Mouse (Mus musculus): ENCODE measurements at regions not wholly inside any gene's neighbourhood (a gene's known extent, or its start where the extent isn't known, plus 50 kb on each side); places are given as distances from the start of the nearest gene placed in this dataset.

DNA sequence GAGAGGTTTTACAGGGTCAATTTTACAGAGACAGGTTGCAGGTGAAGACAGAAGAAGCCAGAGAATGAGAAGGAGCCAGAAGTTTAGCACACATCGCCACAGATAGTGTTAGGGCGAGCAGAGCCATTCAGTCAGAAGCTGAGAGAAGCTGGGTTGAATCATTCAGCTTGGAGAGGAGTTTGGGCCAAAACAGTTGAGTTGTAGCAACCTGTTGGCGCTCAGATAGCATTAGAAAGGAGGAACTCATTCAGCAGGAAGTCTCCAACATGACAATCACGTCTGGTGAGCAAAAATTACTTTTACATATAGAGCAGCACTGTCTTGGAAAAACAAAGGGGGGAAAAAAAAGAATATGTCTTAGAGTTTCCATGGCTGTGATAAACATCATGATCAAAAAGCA lies 53.2 kb downstream of the Fam43a start:
- no peak for DNase-seq (ENCODE audit: low spot score in 2 of 2)

DNA sequence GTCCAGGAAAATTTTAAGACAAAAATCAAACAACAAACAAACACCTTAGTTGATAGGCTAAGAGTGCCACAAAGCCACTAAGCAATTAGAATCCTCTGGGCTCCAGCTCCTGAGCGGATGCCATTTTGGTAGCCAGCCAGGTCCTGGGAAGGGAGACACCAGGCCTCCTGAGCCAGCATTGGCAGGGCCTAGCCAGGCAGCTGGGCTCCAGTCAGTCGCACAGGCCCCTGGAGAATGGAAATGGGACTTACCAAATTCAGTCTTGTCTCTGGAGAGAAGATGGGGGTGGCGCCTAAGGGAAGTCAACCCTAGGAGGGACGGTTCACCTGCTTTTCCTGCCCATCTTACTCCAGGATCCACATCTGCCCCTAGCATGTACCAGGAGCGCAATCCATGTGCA lies 54.3 kb downstream of the Fam43a start:
- DNase-seq (ENCODE audit: low spot score in 2 of 2) = peak; percentile 30 to 67

DNA sequence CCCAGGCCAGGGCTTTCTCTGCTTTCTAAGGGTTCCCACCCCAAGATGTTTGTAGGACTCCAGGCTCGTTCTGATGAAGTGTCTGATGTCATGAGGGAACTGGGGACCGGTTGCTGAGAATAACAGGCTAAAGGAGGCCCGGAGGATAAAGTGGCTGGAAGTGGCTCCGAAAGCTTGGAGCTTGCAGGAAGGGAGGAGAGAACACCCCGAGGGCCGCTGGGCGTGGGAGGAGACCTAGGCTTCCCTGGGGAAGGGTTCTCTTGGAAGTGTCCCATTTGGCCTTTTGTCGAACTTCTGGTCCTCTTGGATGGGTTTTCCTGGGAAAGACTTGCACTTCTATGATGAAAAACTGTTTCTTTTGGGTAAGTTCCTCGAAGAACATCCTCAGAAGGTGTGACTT lies 54.7 kb downstream of the Fam43a start:
- DNase-seq (ENCODE audit: low spot score in 2 of 2) = no peak

DNA sequence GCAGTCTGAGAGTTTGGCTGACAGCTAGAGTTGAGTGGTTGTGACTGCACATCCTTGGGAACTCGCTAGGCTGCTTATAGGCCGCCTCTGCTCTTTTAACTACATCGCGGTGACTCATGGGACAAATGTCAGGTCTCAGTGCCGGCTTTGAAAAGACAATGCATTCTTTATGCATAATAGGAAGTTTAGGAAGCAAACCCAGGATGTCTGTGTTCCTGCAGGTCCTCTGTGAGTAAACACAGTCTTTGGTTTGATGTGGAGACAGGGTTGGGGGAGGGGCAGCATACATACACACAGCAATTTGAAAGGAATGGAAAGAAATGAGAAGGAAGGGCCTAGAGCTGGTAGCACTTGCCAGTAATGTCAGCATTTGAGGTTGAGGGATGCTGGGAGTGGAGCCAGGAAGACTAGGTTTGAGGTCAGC lies 56.3 kb downstream of the Fam43a start:
- no peak for DNase-seq (ENCODE audit: low spot score in 2 of 2)

DNA sequence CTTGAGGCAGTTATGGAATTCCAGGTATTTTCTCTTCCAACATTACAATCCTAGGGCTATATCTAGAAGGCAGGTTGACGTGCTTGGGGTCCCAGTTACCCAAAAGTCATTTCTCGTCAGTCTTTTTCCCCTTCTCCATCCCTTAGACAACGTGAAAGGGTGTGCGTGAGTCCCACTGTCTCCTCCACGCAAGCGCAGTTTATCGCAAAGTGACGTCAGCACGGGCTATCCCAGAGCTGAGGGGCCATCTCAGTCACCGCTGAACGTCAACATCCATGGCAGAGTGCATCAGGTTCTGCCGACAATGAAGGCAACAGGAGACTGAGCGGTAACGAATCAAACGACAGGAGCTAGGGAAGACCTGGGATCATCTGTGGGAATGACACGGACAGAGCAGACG lies 57.4 kb downstream of the Fam43a start:
- no peak for DNase-seq (ENCODE audit: low spot score in 2 of 2)

DNA sequence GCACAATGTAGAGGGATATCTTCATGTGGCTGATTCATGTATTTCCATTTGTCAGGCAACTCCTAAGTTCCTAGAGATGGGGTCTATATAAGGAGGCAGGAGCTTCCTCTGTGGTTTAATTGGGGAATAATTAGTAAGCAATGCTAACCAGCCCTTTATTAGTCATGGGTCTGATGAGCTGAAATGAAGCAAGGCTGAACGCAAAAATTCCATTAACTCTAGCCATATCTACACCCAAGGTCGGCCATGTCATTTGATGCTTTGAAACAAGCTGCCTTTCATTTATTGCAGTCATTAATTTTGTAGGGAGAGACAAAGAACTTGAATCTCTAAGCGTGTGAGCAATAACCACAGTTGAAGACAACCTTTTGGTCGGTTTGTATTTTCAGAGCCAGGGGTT lies 59.4 kb downstream of the Fam43a start:
- no peak for DNase-seq (ENCODE audit: low spot score in 2 of 2)

DNA sequence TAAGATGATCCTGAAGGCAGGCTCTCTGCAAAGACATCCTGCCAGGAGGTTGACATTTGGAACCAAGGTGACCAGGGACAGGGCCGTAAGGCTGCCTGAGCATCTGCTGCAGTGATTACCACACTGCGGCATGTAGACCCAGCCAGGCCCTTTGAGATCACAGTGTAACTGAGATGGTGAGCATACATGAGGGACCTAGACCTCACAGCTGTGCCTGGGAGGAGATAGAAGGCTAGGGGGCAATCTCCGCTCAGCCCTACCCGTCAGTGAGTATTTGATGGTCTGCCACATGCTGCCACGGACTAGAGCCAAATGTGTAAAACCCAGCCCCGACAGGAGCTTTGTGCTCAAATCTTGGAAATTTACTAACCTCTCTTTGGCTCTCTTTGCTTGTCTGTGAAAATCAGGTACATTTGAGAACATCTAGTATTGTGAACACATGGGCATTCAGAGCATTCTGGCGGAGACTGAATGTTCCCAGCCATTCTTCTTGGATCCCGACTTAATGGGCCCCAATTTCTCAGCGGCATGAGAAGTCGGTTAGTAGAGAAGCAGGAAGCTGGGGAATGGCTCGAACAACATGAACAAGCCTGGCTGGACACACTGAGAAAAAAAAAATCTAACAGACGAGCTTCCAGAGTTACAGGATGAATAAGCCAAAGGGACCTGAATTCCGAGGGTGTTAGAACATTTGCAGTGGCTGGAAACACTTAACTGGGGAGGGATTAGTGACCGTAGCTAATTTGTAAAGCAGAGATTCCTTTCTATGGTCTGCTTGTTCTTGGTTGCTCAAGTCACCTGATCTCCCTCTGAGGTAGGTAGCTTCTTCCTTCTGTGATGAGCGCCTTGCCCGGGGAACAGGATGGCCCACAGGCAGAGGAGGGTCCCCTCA lies 61.8 kb downstream of the Fam43a start:
- peak in 1 of 2 experiments; percentile 67 for DNase-seq (ENCODE audit: low spot score in 2 of 2)

DNA sequence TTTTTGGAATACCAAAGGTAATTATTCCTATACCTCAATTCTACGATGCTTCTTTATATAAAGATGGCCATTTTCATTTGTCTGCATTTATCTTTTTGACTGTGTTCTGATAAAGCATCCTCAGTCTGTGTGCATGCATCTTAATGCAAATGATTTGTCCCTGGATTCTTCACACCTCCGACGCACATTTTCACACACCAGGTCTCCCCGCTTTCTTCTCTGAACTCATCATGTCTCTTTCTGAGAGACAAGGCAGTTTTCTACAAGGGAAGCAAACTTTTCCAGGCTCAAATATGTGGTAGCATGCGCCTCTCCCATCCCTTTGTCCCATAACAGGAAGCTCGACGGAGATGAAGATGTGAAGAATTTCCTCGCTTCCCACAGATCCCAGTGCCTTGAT lies 63.5 kb downstream of the Fam43a start:
- no peak for DNase-seq (ENCODE audit: low spot score in 2 of 2)

DNA sequence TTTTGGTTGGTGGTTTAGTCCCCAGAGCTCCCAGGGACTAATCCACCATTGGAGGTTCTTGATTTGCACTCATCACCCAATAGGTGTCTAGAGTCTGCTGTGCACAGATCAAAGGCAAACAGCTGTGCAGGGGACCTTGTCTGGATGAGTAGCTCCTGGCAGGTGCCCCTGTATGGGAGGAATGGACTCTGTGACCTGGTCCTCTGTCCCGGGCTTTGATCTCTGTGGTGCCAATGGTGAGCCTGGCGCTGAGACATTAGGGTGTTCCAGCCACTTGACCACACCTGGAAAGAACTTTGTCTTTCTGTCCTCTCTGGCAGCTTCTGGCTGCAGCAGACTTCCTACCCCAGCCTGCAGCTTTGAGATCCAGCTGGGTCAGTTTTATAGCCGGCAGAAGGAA lies 64.4 kb downstream of the Fam43a start:
- no peak for DNase-seq (ENCODE audit: low spot score in 2 of 2)

DNA sequence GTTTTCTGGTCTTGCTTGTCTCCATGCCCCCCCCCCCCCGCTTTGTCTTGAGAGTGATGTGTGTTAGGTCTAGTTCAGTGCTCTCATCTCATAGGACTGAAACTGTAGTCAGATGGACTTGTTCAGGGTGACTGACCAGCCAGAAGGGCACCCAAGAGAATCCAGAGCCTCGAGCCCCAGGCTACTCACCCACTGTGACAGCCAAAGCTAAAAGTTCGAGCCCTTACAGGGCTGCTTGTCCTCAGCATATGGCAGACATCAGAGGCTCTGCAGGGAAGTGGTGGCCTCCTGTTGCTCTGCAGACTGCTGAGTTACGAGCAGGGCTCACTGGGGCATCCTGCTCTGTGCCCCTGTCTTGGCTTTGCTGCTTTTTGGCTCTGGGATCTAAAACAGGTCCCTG lies 64.9 kb downstream of the Fam43a start:
- DNase-seq (ENCODE audit: low spot score in 2 of 2) = no peak

DNA sequence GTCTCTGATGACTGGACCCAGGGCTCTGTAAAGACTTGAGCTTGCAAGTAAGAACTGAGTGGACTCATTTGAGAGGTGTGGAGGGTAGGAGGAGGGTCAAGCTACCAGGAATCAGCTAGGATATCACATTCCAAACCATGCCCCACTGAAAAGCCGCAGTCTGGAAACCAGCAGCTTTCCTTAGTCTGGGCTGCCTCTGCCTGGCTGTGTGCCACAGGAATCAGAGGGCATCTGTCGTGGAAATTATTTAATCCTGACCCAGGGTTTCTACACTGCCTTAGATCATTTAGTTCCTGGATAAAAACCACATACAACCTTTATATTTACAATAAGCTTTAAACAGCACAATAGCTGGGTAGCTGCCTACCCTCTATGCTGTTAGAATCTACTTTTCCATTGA lies 66.4 kb downstream of the Fam43a start:
- no peak for DNase-seq (ENCODE audit: low spot score in 2 of 2)

DNA sequence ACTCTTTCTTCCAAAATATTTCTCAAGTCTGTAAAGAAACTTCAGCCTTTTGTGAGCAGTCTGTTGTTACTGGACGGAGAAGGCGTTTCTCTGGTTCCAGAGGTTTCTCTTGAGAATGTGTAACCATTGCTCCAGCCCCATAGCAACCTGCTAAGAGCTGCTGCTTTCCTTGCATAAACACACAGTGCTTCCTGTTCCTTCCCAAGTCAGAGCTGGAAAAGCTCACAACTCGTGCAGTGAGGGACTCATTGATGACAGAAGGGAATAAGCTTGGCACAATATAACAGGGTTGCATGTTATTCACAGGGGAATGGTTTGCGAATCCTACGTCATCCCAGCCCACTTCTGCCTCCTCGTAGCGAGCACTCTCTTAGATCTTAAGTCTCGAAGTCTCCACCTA lies 70.4 kb downstream of the Fam43a start:
- no peak for DNase-seq (ENCODE audit: low spot score in 2 of 2)

DNA sequence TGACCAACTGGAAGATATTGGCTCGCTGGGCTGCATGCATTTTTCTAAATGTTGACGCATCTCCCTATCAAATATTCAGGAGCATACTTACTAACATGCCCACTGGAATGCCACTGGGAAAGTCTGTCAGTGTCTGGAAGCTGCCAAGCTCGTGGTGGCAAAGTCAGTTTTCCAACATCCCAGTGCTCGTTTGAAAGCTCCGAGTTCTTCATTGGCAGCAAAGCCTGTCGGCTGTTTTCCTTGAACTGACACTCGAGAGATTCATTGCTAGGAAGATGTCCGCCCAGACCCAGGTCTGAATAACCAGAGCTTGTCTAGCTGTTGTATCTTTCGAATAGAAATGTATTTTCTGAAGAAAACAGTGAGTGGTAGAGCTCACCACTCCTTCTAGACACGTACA lies 72.1 kb downstream of the Fam43a start:
- DNase-seq (ENCODE audit: low spot score in 2 of 2) = no peak

DNA sequence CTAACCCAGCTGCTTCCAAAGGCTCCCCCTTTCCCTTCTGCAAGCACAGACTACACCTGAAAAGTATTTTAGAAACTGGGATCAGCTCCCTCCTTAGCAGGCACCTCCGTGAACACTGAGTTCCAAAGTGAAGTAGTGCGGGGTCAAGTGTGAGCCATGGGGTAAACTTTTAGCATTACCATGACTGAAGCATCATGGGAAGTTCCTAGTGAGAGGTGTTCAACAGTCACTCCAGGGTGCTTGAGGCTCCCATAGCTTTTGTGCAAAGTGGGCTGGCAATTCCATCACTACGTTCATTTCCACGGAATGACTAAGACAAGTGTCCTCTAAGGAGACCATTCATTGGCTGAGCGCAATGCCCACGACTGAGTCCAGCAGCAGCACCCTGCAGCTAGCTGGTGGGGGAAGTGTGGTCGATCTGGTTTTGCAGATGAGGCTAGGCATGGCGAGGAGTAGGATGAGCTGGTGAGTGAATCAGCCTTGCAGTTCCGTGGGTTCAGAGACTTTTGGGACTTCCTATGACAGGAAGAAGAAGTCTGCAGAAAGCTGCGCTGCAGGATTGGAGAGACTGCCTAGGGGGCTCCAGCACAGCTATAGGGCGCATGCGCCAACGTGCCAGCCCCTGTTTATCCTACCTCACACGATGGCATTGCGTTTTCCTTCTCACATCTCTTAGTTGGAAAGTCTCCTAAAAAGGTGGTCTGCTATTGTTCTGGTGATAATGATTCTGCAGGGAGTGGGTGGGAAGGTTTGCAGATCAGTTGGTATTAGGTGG lies 73.4 kb downstream of the Fam43a start:
- DNase-seq (ENCODE audit: low spot score in 2 of 2) = no peak

DNA sequence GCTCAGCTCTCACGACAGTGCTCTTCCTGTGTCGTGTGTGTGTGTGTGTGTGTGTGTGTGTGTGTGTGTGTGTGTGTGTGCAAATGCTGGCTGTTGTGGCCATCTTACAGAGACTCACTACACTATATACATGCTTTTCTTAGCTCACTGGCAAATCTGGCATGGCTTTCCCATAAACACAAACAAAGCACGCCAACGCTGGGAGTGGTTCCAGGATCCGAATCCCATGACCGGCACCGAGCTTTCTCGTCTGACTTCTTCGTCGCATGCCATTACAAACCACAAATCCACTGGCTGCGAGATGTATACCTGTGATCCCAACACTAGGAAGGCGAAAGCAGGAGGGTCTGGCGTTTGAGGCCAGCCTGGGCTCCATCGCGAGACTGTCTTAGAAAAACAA lies 74.1 kb downstream of the Fam43a start:
- DNase-seq (ENCODE audit: low spot score in 2 of 2) = peak in 1 of 2 experiments; percentile 17

DNA sequence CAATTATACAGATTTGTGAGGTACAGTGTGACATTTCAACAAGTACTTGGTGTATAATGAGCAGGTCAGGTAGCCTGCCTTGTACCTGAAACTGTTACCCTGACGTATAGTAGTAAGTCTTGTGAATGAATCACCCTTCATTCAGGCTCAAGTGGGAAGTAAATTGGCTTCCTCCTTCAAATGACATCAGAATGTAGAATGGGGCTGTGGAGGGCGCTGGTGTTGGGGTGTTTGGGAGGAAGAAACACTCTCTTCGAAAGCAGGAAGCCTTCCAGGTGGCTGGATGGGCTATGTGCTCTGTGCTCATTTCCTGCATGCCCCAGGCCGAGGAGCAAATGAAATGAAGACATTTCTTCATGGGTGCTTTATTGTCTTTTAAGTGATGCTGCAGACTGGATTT lies 76.3 kb downstream of the Fam43a start:
- no peak for DNase-seq (ENCODE audit: low spot score in 2 of 2)

DNA sequence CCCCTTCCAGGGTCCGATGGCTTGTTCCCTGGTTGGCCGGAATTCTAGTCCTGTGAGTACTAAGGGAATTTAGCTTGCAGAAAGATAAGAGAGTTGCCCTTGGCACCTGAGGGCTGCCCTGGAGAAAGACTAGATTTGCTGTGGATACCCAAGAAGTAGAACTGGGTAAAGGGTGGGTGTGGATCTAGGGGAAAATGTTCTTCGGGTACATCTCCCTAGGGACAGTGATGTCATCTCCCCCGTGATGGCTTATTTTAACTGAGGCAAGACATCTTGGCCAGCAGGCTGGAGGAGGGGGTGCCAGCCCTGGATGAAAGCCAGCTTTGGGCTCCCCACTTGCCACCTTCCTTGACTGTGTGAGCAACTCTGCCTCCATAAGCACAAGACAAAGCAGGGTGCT lies 77.5 kb downstream of the Fam43a start:
- DNase-seq (ENCODE audit: low spot score in 2 of 2) = no peak

DNA sequence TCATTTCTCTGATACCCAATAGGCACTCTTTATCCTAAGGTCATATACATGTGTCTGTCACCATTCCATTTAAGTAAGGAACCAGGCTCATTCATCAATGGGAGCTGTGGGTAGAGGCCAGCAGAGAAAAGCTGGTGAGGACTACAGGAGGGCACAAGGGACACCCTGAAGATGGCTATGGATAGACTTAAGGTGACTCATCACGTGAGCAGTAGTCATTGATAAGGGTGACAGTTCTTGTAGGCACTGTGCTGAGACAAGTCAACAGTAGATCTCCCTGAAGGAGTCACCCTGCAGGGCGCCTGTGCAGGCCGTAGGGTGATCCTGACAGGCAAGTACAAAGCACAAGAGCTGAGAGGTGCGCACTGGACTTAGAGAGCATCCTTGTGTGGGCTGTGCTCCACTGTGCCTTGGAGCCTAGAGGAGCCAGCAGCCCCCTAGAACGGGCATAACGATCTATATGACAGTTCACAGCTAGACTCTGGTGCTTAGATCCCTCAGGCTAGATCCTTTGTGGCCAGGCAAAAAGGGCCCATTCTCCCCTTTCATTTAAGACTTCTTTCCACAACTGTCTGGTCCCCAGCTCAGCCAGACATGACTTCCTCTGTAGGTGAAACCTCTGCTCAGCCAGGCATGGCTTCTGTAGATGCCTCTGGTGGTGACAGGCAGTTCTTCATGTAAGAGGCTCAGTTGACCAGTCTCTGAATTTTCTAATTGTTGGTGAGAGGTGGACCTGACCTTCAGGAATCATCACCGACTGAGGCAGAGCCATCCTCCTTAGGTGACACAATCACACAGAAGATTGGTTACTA lies 78.6 kb downstream of the Fam43a start:
- DNase-seq (ENCODE audit: low spot score in 2 of 2) = no peak

DNA sequence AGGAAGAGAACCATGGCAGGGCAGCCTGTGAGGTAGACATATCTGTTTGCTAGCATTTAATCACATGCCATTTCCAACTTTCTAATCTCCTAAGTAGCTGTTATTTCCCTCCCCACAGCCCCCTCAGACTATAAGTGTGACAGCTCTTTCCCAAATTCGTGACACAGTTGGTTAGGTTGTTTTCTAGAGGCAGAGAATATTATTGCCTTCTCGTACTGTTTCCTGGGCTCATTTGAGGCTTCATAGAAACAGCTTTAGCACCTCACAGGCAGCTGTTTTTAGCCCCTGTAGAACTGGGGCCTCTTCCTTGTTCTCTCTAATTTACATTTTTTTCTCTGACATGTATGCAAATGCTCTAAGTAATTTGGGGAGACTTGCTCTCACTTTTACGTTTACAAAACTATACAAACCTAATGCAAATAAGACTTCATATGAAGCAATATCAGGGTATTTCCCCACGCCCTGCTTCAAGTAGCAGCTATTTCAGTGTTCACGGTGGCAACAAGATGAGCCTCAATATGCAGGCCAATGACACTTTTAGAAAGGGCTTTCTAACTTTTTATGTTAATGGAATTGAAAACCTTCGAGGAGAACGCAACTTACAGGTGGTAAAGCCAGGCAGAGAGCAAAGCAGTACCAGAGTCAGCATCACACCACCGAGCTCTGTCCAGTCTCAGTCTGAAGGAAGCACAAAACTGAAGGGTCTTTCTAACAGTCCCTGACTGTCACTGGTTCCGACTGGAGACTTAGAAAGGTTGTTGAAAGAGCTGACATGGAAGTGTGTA lies 79.4 kb downstream of the Fam43a start:
- DNase-seq (ENCODE audit: low spot score in 2 of 2) = no peak

DNA sequence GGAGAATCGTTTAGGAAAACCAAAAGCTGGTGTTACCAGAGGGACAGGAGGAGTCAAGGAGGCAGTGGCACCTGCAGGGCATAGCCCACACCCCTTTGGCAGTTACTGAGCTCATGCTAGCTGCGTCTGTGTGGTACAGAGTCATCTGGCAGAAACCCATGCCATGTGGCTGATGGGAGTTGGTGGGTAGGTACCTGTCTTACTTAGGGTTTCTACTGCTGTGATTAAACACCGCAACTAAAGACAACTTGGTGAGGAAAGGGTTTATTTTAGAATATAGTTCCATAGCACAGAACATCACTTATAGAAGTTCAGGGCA lies 79.9 kb downstream of the Fam43a start:
- no peak for DNase-seq (ENCODE audit: low spot score in 2 of 2)

DNA sequence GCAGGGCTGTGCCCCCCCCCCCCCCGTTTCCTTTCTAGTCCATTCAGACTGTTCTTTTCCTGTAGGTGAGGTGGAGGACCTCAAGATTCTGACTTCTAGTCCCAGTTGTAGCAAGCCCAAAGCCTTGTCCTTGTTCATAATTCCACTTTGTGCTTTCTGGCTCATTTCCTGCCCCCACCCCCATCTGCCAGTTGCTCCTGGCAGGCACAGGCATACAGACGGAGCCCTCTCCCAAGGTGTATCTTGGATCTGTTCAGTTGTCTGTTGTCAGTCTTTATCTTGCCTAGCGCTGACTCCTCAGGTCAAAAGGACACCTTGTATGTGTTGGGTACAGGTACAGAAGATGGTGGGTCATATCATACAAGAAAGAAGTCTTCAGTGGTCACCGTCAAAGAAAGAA lies 81.9 kb downstream of the Fam43a start:
- no peak for DNase-seq (ENCODE audit: low spot score in 2 of 2)
